Mouse (Mus musculus): ENCODE data around the gene Svop.

DNA sequence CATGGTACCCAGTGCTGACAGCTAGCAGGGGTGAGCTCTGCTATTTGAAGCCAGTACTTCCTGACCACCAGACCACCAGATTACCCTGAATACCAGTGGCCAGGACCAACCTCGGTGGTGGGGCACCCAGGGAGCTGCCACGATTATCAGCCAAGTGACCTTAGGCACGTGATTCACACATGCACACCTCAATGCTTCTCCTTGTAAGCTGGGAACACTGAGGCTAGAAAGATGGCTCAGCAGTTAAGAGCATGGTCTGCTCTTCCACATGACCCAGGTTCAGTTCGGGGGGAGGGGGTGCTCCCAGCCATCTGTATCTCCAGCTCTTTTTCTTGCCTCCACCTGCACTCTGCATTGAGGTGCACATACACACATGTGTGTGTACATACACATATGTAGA, 82.3 kb downstream of the Svop start:
- TF ChIP-seq CTCF (IDR thresholded peaks at IDR 0.05; ENCODE audit: control insufficient read depth, insufficient read depth, insufficient replicate concordance, low read depth, low read length) (no peak), POLR2A (IDR thresholded peaks at IDR 0.05; ENCODE audit: control insufficient read depth, low read depth, low read length) (no peak)
